Mouse (Mus musculus) liver, adult 2 months (tissue): ENCODE measurements at regions not wholly inside any gene's neighbourhood (a gene's known extent, or its start where the extent isn't known, plus 50 kb on each side); places are given as distances from the start of the nearest gene placed in this dataset.

ENCODE experiments used
- CTCF ChIP-seq: fragments of 200-500 bp; IDR thresholded peaks from 2 replicates; pipeline ENCODE4 v1.5.1; 2011; ENCODE audit warnings: low read depth, low read length, control low read depth
- POLR2A ChIP-seq: fragments of 200-500 bp; IDR thresholded peaks from 2 replicates; pipeline ENCODE4 v1.6.1; 2011; ENCODE audit warnings: low read length, control low read depth; ENCODE audit not compliant: insufficient read depth; ENCODE audit errors: extremely low read depth

DNA sequence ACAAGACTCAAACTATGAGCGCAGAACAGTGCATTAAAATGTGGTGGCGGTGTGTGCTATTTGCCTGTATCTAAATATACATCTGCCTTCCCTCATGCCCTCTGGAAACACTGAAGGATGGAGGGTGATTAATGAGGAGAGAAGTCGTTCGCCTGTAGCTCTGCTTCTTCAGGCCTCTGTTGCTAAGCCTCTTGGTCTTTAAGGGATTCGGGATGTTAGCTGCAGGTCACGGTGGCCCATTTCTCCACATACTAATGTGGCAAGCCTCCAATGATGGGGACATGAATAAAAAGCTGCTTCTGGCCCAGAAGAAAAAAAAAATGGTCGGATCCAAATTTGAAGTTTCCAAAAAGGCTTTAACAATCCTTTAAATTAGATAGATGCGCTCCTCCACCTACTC lies 137.0 kb upstream of the Btg1 start:
- TF ChIP-seq POLR2A: no peak
- no peak for TF ChIP-seq CTCF
